Mouse (Mus musculus) cerebellum, adult 11 months (tissue): ENCODE data around the gene Rnf4.

Experiments
- DNase-seq: peaks from one replicate; pipeline ENCODE4 v3.0.0; 2022

Gene Rnf4

GRCm38 (mm10) chr5:34336775-34337450, 824 bp downstream of the Rnf4 start:
- DNase-seq: no peak

- DNase-seq: no peak
Observed at GRCm38 (mm10) chr5:34340246-34340645, 4.2 kb downstream of the Rnf4 start.

- DNase-seq: no peak
Observed at GRCm38 (mm10) chr5:34352084-34352631, 16.1 kb downstream of the Rnf4 start.

- no peak for DNase-seq
Observed at GRCm38 (mm10) chr5:34360261-34360660, 24.2 kb downstream of the Rnf4 start.

- no peak for DNase-seq
Observed at GRCm38 (mm10) chr5:34363115-34363514, 27.0 kb downstream of the Rnf4 start.

- DNase-seq: no peak
Observed at GRCm38 (mm10) chr5:34368551-34369290, 32.6 kb downstream of the Rnf4 start.

- peak; percentile 98 for DNase-seq
Observed at GRCm38 (mm10) chr5:34369341-34370021, 33.4 kb downstream of the Rnf4 start, which contains the start of gene Fam193a. Gene Fam193a (plus strand): TSS chr5:34369933.

- peak; percentile 61 for DNase-seq
Observed at GRCm38 (mm10) chr5:34370022-34370823, 34.1 kb downstream of the Rnf4 start.

GRCm38 (mm10) chr5:34370840-34371239, 34.8 kb downstream of the Rnf4 start:
- no peak for DNase-seq

- DNase-seq: no peak
Observed at GRCm38 (mm10) chr5:34372141-34372540, 36.1 kb downstream of the Rnf4 start.

- DNase-seq: no peak
Observed at GRCm38 (mm10) chr5:34372541-34372940, 36.5 kb downstream of the Rnf4 start.

GRCm38 (mm10) chr5:34378787-34379186, 42.7 kb downstream of the Rnf4 start:
- DNase-seq: no peak

GRCm38 (mm10) chr5:34381700-34382099, 45.6 kb downstream of the Rnf4 start:
- no peak for DNase-seq

GRCm38 (mm10) chr5:34385616-34386015, 49.5 kb downstream of the Rnf4 start:
- no peak for DNase-seq

GRCm38 (mm10) chr5:34386744-34387143, 50.7 kb downstream of the Rnf4 start:
- no peak for DNase-seq

- DNase-seq: no peak
Observed at GRCm38 (mm10) chr5:34393251-34393650, 57.2 kb downstream of the Rnf4 start.

GRCm38 (mm10) chr5:34395347-34395746, 59.3 kb downstream of the Rnf4 start:
- DNase-seq: no peak

GRCm38 (mm10) chr5:34395850-34396540, 59.9 kb downstream of the Rnf4 start:
- DNase-seq: no peak

- DNase-seq: no peak
Observed at GRCm38 (mm10) chr5:34397866-34398265, 61.8 kb downstream of the Rnf4 start.

GRCm38 (mm10) chr5:34398326-34398725, 62.2 kb downstream of the Rnf4 start:
- peak; percentile 27 for DNase-seq
